In the genomic region with DNA sequence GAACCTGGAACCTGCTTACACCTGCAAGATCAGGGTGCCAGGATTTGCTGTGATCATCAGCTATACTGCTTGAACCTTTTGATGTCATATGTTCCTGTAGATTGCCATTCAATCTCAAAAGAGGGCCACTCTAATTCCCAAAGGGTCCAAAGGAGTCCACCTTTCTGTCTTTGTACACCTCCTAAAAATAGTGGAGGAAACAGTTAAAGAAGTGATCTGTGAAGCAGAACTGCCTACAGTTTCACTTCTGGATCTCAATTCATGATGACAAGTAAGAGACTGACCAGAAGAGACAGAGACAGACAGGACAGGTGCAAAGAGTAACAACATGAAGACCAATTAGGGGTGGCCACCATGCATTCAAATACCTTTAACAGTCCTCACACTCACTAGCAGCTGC, we compare ENCODE assay signal across 31 mouse cellular contexts.
"Had no signal": no experiment of that assay in that cellular context is flagged by ENCODE, and none has a peak within 500 bp of the region (broad histone marks: within the 10 kb centered on the region; RNA-seq: fewer than 3 reads in every experiment).

No protein-coding gene starts in this region.

- ATAC-seq: liver, embryonic 12.5 days; liver, postnatal 0 days; lung, postnatal 0 days; midbrain, embryonic 13.5 days; midbrain, embryonic 15.5 days; midbrain, embryonic 16.5 days had no signal

- DNase-seq: left cerebral cortex, postnatal 4 days; liver; liver, embryonic 13.5 days; liver, postnatal 0 days; lung, adult 18-20 months; lung, adult 2 months; lung, embryonic 14.5 days; lung, postnatal 10 days; lung, postnatal 14 days; lung, postnatal 36 days; lung, postnatal 4 days had no signal

- H3K4me1 ChIP-seq: limb, embryonic 10.5 days; limb, embryonic 12.5 days; limb, embryonic 13.5 days; limb, embryonic 15.5 days; liver, embryonic 12.5 days; liver, embryonic 13.5 days; liver, embryonic 15.5 days; lung, embryonic 15.5 days; midbrain, embryonic 10.5 days; midbrain, embryonic 12.5 days; midbrain, embryonic 13.5 days; midbrain, embryonic 15.5 days; neural tube, embryonic 12.5 days had no signal

- H3K4me2 ChIP-seq: limb, embryonic 12.5 days; limb, embryonic 13.5 days; limb, embryonic 15.5 days; liver, embryonic 11.5 days; liver, embryonic 12.5 days; liver, embryonic 13.5 days; liver, embryonic 15.5 days; lung, embryonic 14.5 days; lung, embryonic 15.5 days; midbrain, embryonic 11.5 days; midbrain, embryonic 12.5 days; midbrain, embryonic 13.5 days; midbrain, embryonic 15.5 days; neural tube, embryonic 12.5 days had no signal

- H3K27ac ChIP-seq: limb, embryonic 10.5 days; limb, embryonic 12.5 days; limb, embryonic 13.5 days; limb, embryonic 15.5 days; liver, embryonic 12.5 days; liver, embryonic 13.5 days; liver, embryonic 14.5 days; liver, embryonic 15.5 days; lung, embryonic 15.5 days; macrophage; midbrain, embryonic 10.5 days; midbrain, embryonic 12.5 days; midbrain, embryonic 13.5 days; midbrain, embryonic 15.5 days; neural tube, embryonic 12.5 days had no signal

- H3K9me3 ChIP-seq: limb, embryonic 15.5 days; liver, embryonic 13.5 days; liver, embryonic 15.5 days had no signal

- H3K27me3 ChIP-seq: limb, embryonic 12.5 days; limb, embryonic 13.5 days; limb, embryonic 15.5 days; liver, embryonic 12.5 days; liver, embryonic 13.5 days; liver, embryonic 15.5 days; lung, embryonic 15.5 days; megakaryocyte, embryonic 14.5 days; midbrain, embryonic 12.5 days; midbrain, embryonic 13.5 days; midbrain, embryonic 15.5 days; neural tube, embryonic 12.5 days had no signal

- H3K9ac ChIP-seq: limb, embryonic 12.5 days; limb, embryonic 13.5 days; limb, embryonic 15.5 days; liver, embryonic 12.5 days; liver, embryonic 13.5 days; liver, embryonic 14.5 days; liver, embryonic 15.5 days; liver, postnatal 0 days; lung, embryonic 14.5 days; lung, embryonic 15.5 days; midbrain, embryonic 12.5 days; midbrain, embryonic 13.5 days; midbrain, embryonic 15.5 days; neural tube, embryonic 12.5 days had no signal

- H3K4me3 ChIP-seq: limb, embryonic 10.5 days; limb, embryonic 12.5 days; limb, embryonic 13.5 days; limb, embryonic 15.5 days; liver, embryonic 12.5 days; liver, embryonic 13.5 days; liver, embryonic 15.5 days; lung, embryonic 15.5 days; megakaryocyte, embryonic 14.5 days; midbrain, embryonic 10.5 days; midbrain, embryonic 12.5 days; midbrain, embryonic 13.5 days; midbrain, embryonic 15.5 days; myocyte; neural tube, embryonic 12.5 days had no signal
